Mouse (Mus musculus) intestine, embryonic 16.5 days (tissue): ENCODE results near the gene Dalrd3. TPM values are rescaled to one million over a fixed set of nuclear protein-coding genes. Genes with fewer than 3 reads are reported as not detected.
A peak's percentile ranks its signal among the peaks of the same experiment; 100 is the strongest.
"Not testable (repeated sequence)": the region's sequence is repeated elsewhere in the genome, so short reads cannot be mapped to it uniquely, and the experiment has no call there.

ENCODE experiments used
- ATAC-seq: fragments of 200-750 bp; cut with Nextera tagmentation; 2 replicates; pipeline ENCODE4 v1.8.0; 2017; ENCODE audit warnings: moderate TSS enrichment, moderate library complexity
- H3K27ac ChIP-seq: fragments of 300-500 bp; sonication (generic); 2 replicates; pipeline ENCODE4 v1.5.1; 2014; ENCODE audit warnings: mild to moderate bottlenecking, low read length
- H3K27me3 ChIP-seq: fragments of 300-500 bp; sonication (generic); replicated peaks from 2 replicates; pipeline ENCODE4 v1.6.1; 2014; ENCODE audit warnings: low read length, control low read depth, mixed read lengths; ENCODE audit not compliant: control insufficient read depth, insufficient read depth
- H3K36me3 ChIP-seq: fragments of 300-500 bp; sonication (generic); 2 replicates; pipeline ENCODE4 v1.6.1; 2014; ENCODE audit warnings: low read length, control low read depth; ENCODE audit not compliant: control insufficient read depth, insufficient read depth
- H3K4me1 ChIP-seq: fragments of 300-500 bp; sonication (generic); 2 replicates; pipeline ENCODE4 v1.6.1; 2014; ENCODE audit warnings: low read length, control low read depth, mixed read lengths; ENCODE audit not compliant: control insufficient read depth, insufficient read depth
- H3K4me2 ChIP-seq: fragments of 300-500 bp; sonication (generic); 2 replicates; pipeline ENCODE4 v1.6.1; 2014; ENCODE audit warnings: low read depth, low read length, control low read depth
- H3K4me3 ChIP-seq: fragments of 300-500 bp; sonication (generic); 2 replicates; pipeline ENCODE4 v1.5.1; 2014; ENCODE audit warnings: mild to moderate bottlenecking, low read length
- H3K9ac ChIP-seq: fragments of 300-500 bp; sonication (generic); 2 replicates; pipeline ENCODE4 v1.6.1; 2014; ENCODE audit warnings: low read depth, low read length
- H3K9me3 ChIP-seq: fragments of 300-500 bp; sonication (generic); 2 replicates; pipeline ENCODE4 v1.6.1; 2016; ENCODE audit warnings: low read length, control low read depth; ENCODE audit not compliant: control insufficient read depth
- WGBS: fragments of 180-500 bp; shearing (Covaris S2); extraction: QIAGEN DNeasy Blood & Tissue Kit; methylation state at CpG from one replicate; pipeline ENCODE4 v1.1.7; 2014; 5-methylcytosine and 5-hydroxymethylcytosine counted together
- microRNA counts: library from miRNA; unstranded; fragments of <30 nt; microRNA quantifications from one replicate; lab custom pipeline; 2016
- microRNA-seq: library from miRNA; unstranded; fragments of <30 nt; microRNA quantifications from one replicate; pipeline ENCODE4, GENCODE M21; 2016
- polyA plus RNA-seq: library from polyadenylated mRNA; unstranded; fragments of >200 nt; fragmentation: Nextera tagmentation; extraction: Ambion mirVana; gene quantifications from 2 replicates; pipeline ENCODE4 v1.2.1, GENCODE M21; 2015

Gene Dalrd3
- polyA plus RNA-seq, 1 experiment from 2014 or later: 115 TPM

- no peak for ATAC-seq
Observed at GRCm38 (mm10) chr9:108601986-108602385, 32.3 kb downstream of the Dalrd3 start.

GRCm38 (mm10) chr9:108607929-108608328 is 38.2 kb downstream of the Dalrd3 start:
- 79% methylated on average over 5 of the region's 5 CpGs for WGBS
- Histone ChIP-seq H3K27ac (0 out of 2 replicates have a peak overlapping the region, but pooled peaks have one; percentile 7), H3K36me3 (peaks cover 25% of the 10 kb centered on the region)
- not testable (repeated sequence) for H3K4me3 ChIP-seq, H3K4me2 ChIP-seq, H3K9me3 ChIP-seq, H3K4me1 ChIP-seq, H3K9ac ChIP-seq, H3K27me3 ChIP-seq
- ATAC-seq: peak; percentile 29

More at GRCm38 (mm10) chr9:108601986-108602385, 32.3 kb downstream of the Dalrd3 start:
- H3K27ac ChIP-seq: no peak overlapping the region
- H3K9ac ChIP-seq: no peak overlapping the region
- peaks cover 4% of the 10 kb centered on the region for H3K4me1 ChIP-seq
- peaks cover 8% of the 10 kb centered on the region for H3K36me3 ChIP-seq
- WGBS: 62% methylated on average over 4 of the region's 4 CpGs
- no peaks in the 10 kb centered on the region; the same call in 1 of the 2 replicates for H3K27me3 ChIP-seq
- no peaks in the 10 kb centered on the region for H3K9me3 ChIP-seq
- H3K4me3 ChIP-seq: no peak overlapping the region
- H3K4me2 ChIP-seq: no peak overlapping the region

GRCm38 (mm10) chr9:108608889-108609288 is 39.2 kb downstream of the Dalrd3 start:
- Histone ChIP-seq H3K9me3 (no peaks in the 10 kb centered on the region), H3K9ac (no peak overlapping the region), H3K4me1 (no peaks in the 10 kb centered on the region), H3K27me3 (no peaks in the 10 kb centered on the region), H3K4me2 (no peak overlapping the region), H3K27ac (no peak overlapping the region), H3K36me3 (peaks cover 24% of the 10 kb centered on the region), H3K4me3 (no peak overlapping the region)
- WGBS: 75% methylated on average over 4 of the region's 4 CpGs
- ATAC-seq: peak; percentile 80

- Histone ChIP-seq H3K4me3 (no peak overlapping the region), H3K9ac (no peak overlapping the region), H3K27ac (no peak overlapping the region), H3K4me2 (no peak overlapping the region), H3K27me3 (no peaks in the 10 kb centered on the region), H3K36me3 (peaks cover 22% of the 10 kb centered on the region), H3K4me1 (no peaks in the 10 kb centered on the region), H3K9me3 (no peaks in the 10 kb centered on the region)
- ATAC-seq: no peak
- 97% methylated on average over 10 of the region's 10 CpGs for WGBS
Observed at GRCm38 (mm10) chr9:108611488-108611887, 41.8 kb downstream of the Dalrd3 start.

- no peak overlapping the region for H3K9ac ChIP-seq
- H3K36me3 ChIP-seq: peaks cover 9% of the 10 kb centered on the region; the same call in 1 of the 2 replicates
- H3K9me3 ChIP-seq: no peaks in the 10 kb centered on the region
- no peak for ATAC-seq
- 88% methylated on average over 1 of the region's 1 CpGs for WGBS
- no peak overlapping the region for H3K27ac ChIP-seq
- no peaks in the 10 kb centered on the region for H3K27me3 ChIP-seq
- H3K4me3 ChIP-seq: no peak overlapping the region
- H3K4me2 ChIP-seq: no peak overlapping the region
- H3K4me1 ChIP-seq: no peaks in the 10 kb centered on the region
Observed at GRCm38 (mm10) chr9:108617301-108617700, 47.6 kb downstream of the Dalrd3 start.

MicroRNAs encoded within 50 kb of the gene (microRNA counts, 519-probe panel; counts per million panel counts)
- microRNA mmu-miR-191 (lab: Ali Mortazavi, UCI) (2,968 counts per million, percentile 75 among the panel's probes with 10 or more counts), microRNA mmu-miR-425 (lab: Ali Mortazavi, UCI) (2,713 counts per million, percentile 67 among the panel's probes with 10 or more counts)

Small RNAs within 50 kb of the gene (microRNA-seq; reads per million reads assigned to microRNA genes)
- gene Gm24083 (not detected), gene Mir191 (not detected), gene Mir425 (2,666 reads per million, percentile 82 among the genes with 10 or more reads in this experiment)

Other genes with a start within 250 kb of the Dalrd3 start
- gene Gpx1, start 231.0 kb upstream of the Dalrd3 start, polyA plus RNA-seq: 1,298 and 1,315 TPM in 2 replicates
- gene Usp4, start 222.0 kb upstream of the Dalrd3 start, polyA plus RNA-seq: 84.4 and 92.1 TPM in 2 replicates
- gene 1700102P08Rik, start 177.1 kb upstream of the Dalrd3 start, polyA plus RNA-seq: 0.49 and 0.55 TPM in 2 replicates
- gene Ccdc36, start 141.4 kb upstream of the Dalrd3 start, polyA plus RNA-seq: 1.1 TPM in 2 replicates
- gene BC048562, start 133.4 kb upstream of the Dalrd3 start, polyA plus RNA-seq: not detected in 2 replicates
- 49.2 and 53.5 TPM in 2 replicates for gene Ccdc71, start 109.4 kb upstream of the Dalrd3 start, polyA plus RNA-seq
- 44.7 and 49.6 TPM in 2 replicates for gene Klhdc8b, start 108.3 kb upstream of the Dalrd3 start, polyA plus RNA-seq
- 26.6 and 33.6 TPM in 2 replicates for gene Lamb2, start 90.2 kb upstream of the Dalrd3 start, polyA plus RNA-seq
- gene Usp19, start 79.3 kb upstream of the Dalrd3 start, polyA plus RNA-seq: 35.7 and 42.8 TPM in 2 replicates
- 111 and 118 TPM in 2 replicates for gene Qars, start 62.2 kb upstream of the Dalrd3 start, polyA plus RNA-seq
- gene Qrich1, start 53.1 kb upstream of the Dalrd3 start, polyA plus RNA-seq: 90.2 and 93.4 TPM in 2 replicates
- gene Impdh2, start 9.6 kb upstream of the Dalrd3 start, polyA plus RNA-seq: 149 and 173 TPM in 2 replicates
- gene Ndufaf3, start 2.5 kb upstream of the Dalrd3 start, polyA plus RNA-seq: 41.1 and 42.1 TPM in 2 replicates
- gene Wdr6, start 8.9 kb downstream of the Dalrd3 start, polyA plus RNA-seq: 60.7 and 64.4 TPM in 2 replicates
- gene P4htm, start 27.8 kb downstream of the Dalrd3 start, polyA plus RNA-seq: 4.5 and 5.0 TPM in 2 replicates
- 41.2 and 42.9 TPM in 2 replicates for gene Arih2, start 79.5 kb downstream of the Dalrd3 start, polyA plus RNA-seq
- gene Slc25a20, start 92.2 kb downstream of the Dalrd3 start, polyA plus RNA-seq: 111 and 117 TPM in 2 replicates
- gene Prkar2a, start 119.4 kb downstream of the Dalrd3 start, polyA plus RNA-seq: 32.8 and 36.9 TPM in 2 replicates
- gene Ip6k2, start 213.9 kb downstream of the Dalrd3 start, polyA plus RNA-seq: 57.2 and 59.4 TPM in 2 replicates
- gene Nckipsd, start 238.5 kb downstream of the Dalrd3 start, polyA plus RNA-seq: 11.3 and 14.5 TPM in 2 replicates